Mouse (Mus musculus) midbrain, embryonic 15.5 days (tissue): ENCODE data around the gene Slc32a1. TPM values are rescaled to one million over a fixed set of nuclear protein-coding genes. Genes with fewer than 3 reads are reported as not detected.

ENCODE experiments used
- ATAC-seq: fragments of 200-750 bp; cut with Nextera tagmentation; replicated peaks from 2 replicates; pipeline ENCODE4 v1.8.0; 2017; ENCODE audit warnings: moderate TSS enrichment
- H3K27ac ChIP-seq: fragments of 300-500 bp; sonication (generic); 2 replicates; pipeline ENCODE4 v1.5.1; 2015; ENCODE audit warnings: mild to moderate bottlenecking, inconsistent platforms
- H3K27me3 ChIP-seq: fragments of 300-500 bp; sonication (generic); replicated peaks from 2 replicates; pipeline ENCODE4 v1.6.1; 2015; ENCODE audit warnings: inconsistent platforms
- H3K36me3 ChIP-seq: fragments of 300-500 bp; sonication (generic); replicated peaks from 2 replicates; pipeline ENCODE4 v1.6.1; 2015; ENCODE audit warnings: inconsistent platforms
- H3K4me1 ChIP-seq: fragments of 300-500 bp; sonication (generic); 2 replicates; pipeline ENCODE4 v1.6.1; 2015; ENCODE audit warnings: inconsistent platforms
- H3K4me2 ChIP-seq: fragments of 300-500 bp; sonication (generic); 2 replicates; pipeline ENCODE4 v1.6.1; 2015; ENCODE audit warnings: inconsistent platforms, mild to moderate bottlenecking, moderate library complexity
- H3K4me3 ChIP-seq: fragments of 300-500 bp; sonication (generic); 2 replicates; pipeline ENCODE4 v1.5.1; 2015; ENCODE audit warnings: mild to moderate bottlenecking, inconsistent platforms
- H3K9ac ChIP-seq: fragments of 300-500 bp; sonication (generic); 2 replicates; pipeline ENCODE4 v1.6.1; 2015; ENCODE audit warnings: mild to moderate bottlenecking, inconsistent platforms
- H3K9me3 ChIP-seq: fragments of 300-500 bp; sonication (generic); 2 replicates; pipeline ENCODE4 v1.6.1; 2016; ENCODE audit warnings: inconsistent platforms
- WGBS: fragments of 180-500 bp; shearing (Covaris S2); methylation state at CpG from one replicate; pipeline ENCODE4 v1.1.7; 2015; ENCODE audit warnings: mixed read lengths; 5-methylcytosine and 5-hydroxymethylcytosine counted together
- polyA plus RNA-seq: library from polyadenylated mRNA; unstranded; fragments of >200 nt; fragmentation: Nextera tagmentation; extraction: Ambion mirVana; gene quantifications from 2 replicates; pipeline ENCODE4 v1.2.1, GENCODE M21; 2015

Slc32a1 gene
- polyA plus RNA-seq = 9.8 and 10.5 TPM in 2 replicates

DNA sequence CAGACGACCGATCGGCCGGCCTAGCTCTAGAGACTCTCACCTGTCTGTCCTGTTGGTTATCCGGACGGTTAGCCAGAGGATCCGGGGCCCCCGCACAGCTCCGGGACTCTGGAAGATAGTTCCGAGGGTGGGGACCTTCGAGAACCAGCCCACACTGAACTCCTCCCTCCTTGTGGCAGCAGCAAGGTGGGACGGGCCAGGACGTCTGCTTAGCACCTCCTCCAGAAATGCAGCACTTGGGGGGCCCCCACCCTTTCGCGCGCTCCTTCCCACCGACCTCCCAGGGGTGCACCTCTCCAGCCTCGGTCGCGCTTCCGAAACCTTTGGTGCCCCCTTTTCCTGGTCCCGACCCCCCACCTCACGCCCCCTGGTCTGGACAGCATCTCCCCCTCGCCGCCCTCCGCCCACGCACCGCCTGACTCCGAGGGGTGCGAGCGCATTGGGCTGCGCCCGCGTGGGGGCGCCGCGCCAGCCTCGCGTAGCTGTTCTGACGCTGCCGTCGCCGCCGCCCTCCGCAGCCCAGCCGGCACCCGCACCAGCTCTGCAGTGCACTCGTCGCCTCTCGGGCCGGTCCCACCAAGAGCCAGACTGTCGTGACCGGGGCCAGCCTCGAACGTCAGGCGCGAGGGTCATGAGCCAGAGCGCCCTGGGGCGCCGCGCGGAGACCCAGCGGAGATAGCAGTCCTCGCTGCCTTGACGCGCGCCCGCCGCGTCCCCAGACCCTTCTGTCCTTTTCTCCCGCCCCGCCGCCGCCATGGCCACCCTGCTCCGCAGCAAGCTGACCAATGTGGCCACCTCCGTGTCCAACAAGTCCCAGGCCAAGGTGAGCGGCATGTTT, at the start of gene Slc32a1:
TSS of gene Slc32a1 (plus strand) at position 280 of the 838 bp plus-strand sequence.
- H3K27me3 ChIP-seq = peaks cover 48% of the 10 kb centered on the region

DNA sequence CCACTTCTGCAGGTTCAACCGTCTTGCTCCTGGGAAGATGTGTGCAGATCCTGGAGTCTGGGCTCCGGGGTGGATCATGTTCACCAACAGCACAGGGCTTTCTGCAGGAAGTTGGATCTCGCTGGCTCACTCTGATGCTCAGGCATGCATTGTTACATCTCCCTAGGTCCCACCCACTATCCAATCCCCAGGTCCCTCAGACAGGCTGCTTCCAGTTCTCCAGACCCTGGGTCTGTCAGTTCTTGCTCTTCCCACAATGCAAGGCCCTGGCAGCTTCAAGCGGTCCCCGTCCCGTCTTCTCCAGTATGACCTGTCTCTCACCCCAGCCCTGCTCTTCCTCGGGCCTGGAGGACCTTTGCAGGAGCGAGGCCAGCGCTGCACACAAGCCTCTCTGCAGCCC, 49.8 kb upstream of the Slc32a1 start:
- Histone ChIP-seq H3K4me3 (no peak overlapping the region), H3K9ac (no peak overlapping the region), H3K4me2 (peak overlapping the region; percentile 28), H3K4me1 (peaks cover 46% of the 10 kb centered on the region), H3K27ac (peak overlapping the region; percentile 93), H3K36me3 (no peaks in the 10 kb centered on the region), H3K9me3 (no peaks in the 10 kb centered on the region), H3K27me3 (no peaks in the 10 kb centered on the region)
- ATAC-seq = peak; percentile 37
- WGBS = 20% methylated on average over 9 of the region's 9 CpGs

More for the DNA sequence above, at the start of gene Slc32a1:
- H3K4me2 ChIP-seq = peak within 1 kb of the TSS; percentile 51
- no peaks in the 10 kb centered on the region for H3K9me3 ChIP-seq
- peak within 1 kb of the TSS; percentile 59 for H3K9ac ChIP-seq
- H3K36me3 ChIP-seq = no peaks in the 10 kb centered on the region
- under 1% methylated on average over 77 of the region's 77 CpGs for WGBS
- peak; percentile 72 for ATAC-seq
- H3K27ac ChIP-seq = peak within 1 kb of the TSS; percentile 89
- H3K4me3 ChIP-seq = peak within 1 kb of the TSS; percentile 50
- peaks cover 40% of the 10 kb centered on the region for H3K4me1 ChIP-seq

DNA sequence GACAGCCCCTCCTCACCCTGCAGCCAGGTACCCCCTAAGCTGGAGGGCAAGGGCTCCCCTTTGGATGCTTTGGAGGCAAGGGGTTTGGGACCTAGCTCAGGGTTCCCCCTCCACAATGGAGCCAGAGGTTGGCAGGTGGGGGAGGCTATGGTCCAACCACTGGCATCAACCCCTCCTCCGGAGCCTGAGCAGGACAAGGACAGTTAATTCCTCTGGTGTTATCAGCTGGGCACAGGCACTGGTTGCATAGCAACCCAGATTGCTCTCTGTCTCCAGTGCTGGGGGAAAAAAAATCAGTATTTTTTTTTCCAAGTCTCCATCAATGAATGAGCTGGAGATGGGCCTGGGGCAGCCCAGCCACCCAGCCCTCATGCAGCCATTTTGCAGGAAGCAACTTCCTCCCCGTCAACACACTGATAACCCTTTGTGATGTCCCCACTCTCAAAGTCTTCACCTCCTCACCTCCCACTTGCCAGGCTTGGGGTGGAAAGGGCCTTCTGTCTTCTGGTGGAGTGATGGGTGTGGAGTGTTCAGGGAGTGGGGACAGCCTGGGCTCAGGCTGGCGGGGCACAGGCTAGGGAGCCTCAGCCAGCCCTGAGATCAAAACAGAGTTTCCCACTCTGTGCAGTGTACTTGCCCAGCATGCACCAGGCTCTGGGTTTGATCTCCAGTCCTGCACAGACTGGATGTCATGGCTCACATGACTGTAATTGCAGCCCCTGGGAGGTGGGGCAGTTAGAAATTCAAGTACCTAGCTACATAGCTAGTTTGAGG, 49.0 kb upstream of the Slc32a1 start:
- no peaks in the 10 kb centered on the region for H3K36me3 ChIP-seq
- no peaks in the 10 kb centered on the region for H3K9me3 ChIP-seq
- peak overlapping the region; percentile 28 for H3K4me2 ChIP-seq
- ATAC-seq = peak; percentile 89
- no peak overlapping the region for H3K4me3 ChIP-seq
- peaks cover 43% of the 10 kb centered on the region for H3K4me1 ChIP-seq
- 23% methylated on average over 3 of the region's 3 CpGs for WGBS
- H3K9ac ChIP-seq = peak overlapping the region; percentile 5; the same call in 1 of the 2 replicates
- no peaks in the 10 kb centered on the region for H3K27me3 ChIP-seq
- peak overlapping the region; percentile 93 for H3K27ac ChIP-seq

DNA sequence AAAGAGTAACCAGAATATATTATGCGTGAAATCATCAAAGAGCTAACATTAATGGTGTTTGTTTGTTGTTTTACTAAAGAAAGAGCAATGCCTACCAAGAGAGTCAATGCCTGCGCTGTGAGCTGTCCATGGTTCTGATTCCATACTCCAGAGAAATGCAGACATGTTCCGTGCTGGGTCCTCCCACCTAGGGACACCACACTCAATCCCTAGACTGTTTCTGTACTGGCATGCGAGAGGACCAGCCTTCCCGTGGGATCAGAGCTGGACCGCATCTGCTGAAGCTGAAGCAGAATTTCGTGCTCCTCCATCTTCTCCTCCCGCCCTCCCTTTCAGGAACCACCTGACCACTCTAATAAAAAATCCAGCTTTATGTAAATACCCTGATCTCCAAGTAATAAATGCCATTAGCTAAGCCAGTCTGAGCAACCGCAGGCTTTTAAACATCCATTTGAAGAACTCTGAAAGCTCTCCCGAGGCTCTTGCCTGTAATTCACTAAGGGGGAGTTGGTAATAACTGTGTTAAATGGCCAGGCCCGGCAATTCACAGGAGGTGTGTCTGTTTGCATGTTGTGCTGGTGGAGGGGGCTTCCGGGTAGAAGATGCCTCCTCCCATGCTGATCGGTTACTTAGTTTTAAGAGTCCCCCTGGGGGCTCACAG, 40.0 kb upstream of the Slc32a1 start:
- Histone ChIP-seq H3K4me2 (no peak overlapping the region), H3K27me3 (no peaks in the 10 kb centered on the region), H3K9ac (no peak overlapping the region), H3K27ac (0 out of 2 replicates have a peak overlapping the region, but pooled peaks have one; percentile 56), H3K4me1 (peaks cover 24% of the 10 kb centered on the region), H3K9me3 (no peaks in the 10 kb centered on the region), H3K36me3 (no peaks in the 10 kb centered on the region), H3K4me3 (no peak overlapping the region)
- WGBS = 19% methylated on average over 13 of the region's 13 CpGs
- peak; percentile 38; the same call in 1 of the 2 replicates for ATAC-seq

GRCm38 (mm10) chr2:158579979-158580378, 30.6 kb upstream of the Slc32a1 start:
- 35% methylated on average over 4 of the region's 4 CpGs for WGBS
- H3K27ac ChIP-seq = no peak overlapping the region
- no peaks in the 10 kb centered on the region for H3K27me3 ChIP-seq
- H3K4me1 ChIP-seq = peaks cover 9% of the 10 kb centered on the region
- H3K9me3 ChIP-seq = no peaks in the 10 kb centered on the region
- H3K4me2 ChIP-seq = no peak overlapping the region
- H3K9ac ChIP-seq = no peak overlapping the region
- H3K4me3 ChIP-seq = no peak overlapping the region
- no peak for ATAC-seq
- H3K36me3 ChIP-seq = no peaks in the 10 kb centered on the region

- H3K27me3 ChIP-seq = no peaks in the 10 kb centered on the region
- H3K4me1 ChIP-seq = peaks cover 24% of the 10 kb centered on the region
- no peak overlapping the region for H3K9ac ChIP-seq
- ATAC-seq = no peak
- 11% methylated on average over 12 of the region's 12 CpGs for WGBS
- H3K4me2 ChIP-seq = no peak overlapping the region
- H3K27ac ChIP-seq = 0 out of 2 replicates have a peak overlapping the region, but pooled peaks have one; percentile 38
- no peaks in the 10 kb centered on the region for H3K36me3 ChIP-seq
- H3K4me3 ChIP-seq = no peak overlapping the region
- H3K9me3 ChIP-seq = no peaks in the 10 kb centered on the region
Observed at GRCm38 (mm10) chr2:158584621-158585358, 25.8 kb upstream of the Slc32a1 start.

DNA sequence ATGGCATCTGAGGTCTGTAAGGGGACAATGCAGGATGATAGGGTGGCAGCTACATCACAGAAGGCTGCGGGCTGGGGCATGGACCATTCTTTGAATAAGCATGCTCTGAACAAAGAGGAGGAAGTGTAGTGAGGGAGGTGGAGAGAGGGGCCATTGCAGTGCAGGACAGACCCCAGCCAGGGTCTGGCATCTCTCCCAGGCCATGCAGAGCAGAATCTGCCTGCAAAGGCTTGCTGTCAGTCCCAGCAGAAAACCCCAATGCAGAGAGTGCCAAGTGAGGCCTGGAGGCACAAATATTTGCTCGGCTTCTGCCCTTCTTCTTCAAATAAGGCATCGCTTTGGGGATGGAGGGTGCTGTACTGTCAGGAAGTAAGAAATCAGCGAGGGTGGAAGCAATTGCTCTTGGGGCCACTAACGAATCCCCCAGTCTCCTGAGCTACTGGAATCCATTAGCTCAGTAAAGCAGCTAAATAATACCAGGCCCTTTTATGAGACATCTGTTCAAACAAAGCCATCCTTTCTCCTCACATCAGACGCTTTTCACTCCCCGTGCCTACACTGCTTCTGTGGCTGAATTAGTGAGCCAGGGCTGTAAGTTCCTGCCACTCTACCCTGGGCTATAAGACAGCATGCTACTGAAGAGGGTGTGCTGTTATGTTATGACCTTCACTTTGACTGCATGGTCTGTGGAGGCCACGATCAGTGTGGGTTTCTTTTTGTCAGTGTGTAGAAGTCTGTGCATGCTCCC, 21.9 kb upstream of the Slc32a1 start:
- Histone ChIP-seq H3K27ac (peak overlapping the region; percentile 68), H3K36me3 (no peaks in the 10 kb centered on the region), H3K4me3 (no peak overlapping the region), H3K4me2 (no peak overlapping the region), H3K9me3 (no peaks in the 10 kb centered on the region), H3K4me1 (peaks cover 22% of the 10 kb centered on the region), H3K27me3 (no peaks in the 10 kb centered on the region), H3K9ac (no peak overlapping the region)
- peak; percentile 59 for ATAC-seq
- 21% methylated on average over 8 of the region's 8 CpGs for WGBS

DNA sequence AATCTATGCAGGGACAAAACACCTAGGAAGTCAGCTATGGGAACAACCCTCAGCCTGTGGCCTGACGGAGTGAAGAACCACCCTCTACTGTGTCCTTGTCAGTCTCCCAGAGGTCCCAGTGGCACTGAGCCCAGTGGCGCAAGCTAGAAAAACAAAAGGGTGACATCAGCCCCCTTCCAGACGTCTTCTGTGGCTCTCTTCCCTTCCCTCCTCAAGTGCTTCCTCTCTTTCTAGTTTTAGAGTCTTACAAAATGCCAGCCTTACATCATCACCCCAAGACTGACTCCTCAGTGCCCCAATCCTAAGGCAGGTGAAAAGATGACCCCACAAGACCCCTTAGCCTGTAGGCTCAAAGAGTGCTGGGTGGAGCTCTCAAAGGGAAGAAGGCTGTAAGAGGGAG, 20.1 kb upstream of the Slc32a1 start:
- Histone ChIP-seq H3K27me3 (no peaks in the 10 kb centered on the region), H3K9me3 (no peaks in the 10 kb centered on the region), H3K27ac (no peak overlapping the region), H3K4me2 (no peak overlapping the region), H3K4me1 (peaks cover 23% of the 10 kb centered on the region), H3K9ac (no peak overlapping the region), H3K36me3 (no peaks in the 10 kb centered on the region), H3K4me3 (no peak overlapping the region)
- WGBS = 61% methylated on average over 3 of the region's 3 CpGs
- ATAC-seq = no peak

GRCm38 (mm10) chr2:158591286-158591685, 19.3 kb upstream of the Slc32a1 start:
- no peak overlapping the region for H3K9ac ChIP-seq
- H3K4me3 ChIP-seq = no peak overlapping the region
- H3K36me3 ChIP-seq = no peaks in the 10 kb centered on the region
- peak; percentile 48; the same call in 1 of the 2 replicates for ATAC-seq
- no peak overlapping the region for H3K27ac ChIP-seq
- no peak overlapping the region for H3K4me2 ChIP-seq
- no peaks in the 10 kb centered on the region for H3K9me3 ChIP-seq
- WGBS = 44% methylated on average over 5 of the region's 5 CpGs
- no peaks in the 10 kb centered on the region for H3K27me3 ChIP-seq
- H3K4me1 ChIP-seq = peaks cover 28% of the 10 kb centered on the region

DNA sequence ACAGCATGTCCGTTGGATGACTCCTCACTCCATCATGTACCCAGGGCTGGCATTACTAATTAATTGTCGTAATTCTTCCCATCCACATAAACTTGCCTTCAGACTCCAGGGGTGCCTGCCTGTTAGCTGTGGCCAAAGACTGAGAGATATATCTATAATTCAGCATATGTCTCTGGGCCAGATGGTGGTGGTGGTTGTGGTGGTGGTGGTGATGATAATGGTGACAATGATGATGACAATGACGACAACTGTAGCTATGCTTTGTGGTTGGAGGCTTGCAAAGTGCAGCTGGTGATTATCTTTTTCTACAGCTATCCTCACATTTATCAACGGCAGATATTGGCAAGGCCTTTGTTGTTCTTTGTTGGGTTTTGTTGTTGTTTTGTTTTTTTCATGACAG, 17.2 kb upstream of the Slc32a1 start:
- ATAC-seq = no peak

DNA sequence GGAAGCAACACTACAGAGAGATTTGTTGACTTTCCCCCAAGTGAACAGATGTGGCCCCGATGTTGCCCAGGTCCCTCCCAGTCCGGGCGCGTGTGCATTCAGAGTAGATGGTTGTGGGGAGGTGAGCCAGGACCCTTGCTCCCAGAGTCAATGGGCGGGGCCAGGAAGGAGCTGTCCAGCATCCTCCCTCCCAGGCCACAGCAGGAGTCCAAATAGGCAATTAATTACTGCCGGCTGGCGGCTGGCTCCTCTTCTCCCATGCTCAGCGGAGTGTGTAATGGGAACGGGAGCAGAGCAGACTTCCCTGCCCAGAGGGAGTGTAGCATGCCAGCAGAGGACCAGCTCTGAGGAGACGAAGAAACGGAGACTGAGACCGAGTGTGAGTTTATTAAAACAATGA, 15.5 kb upstream of the Slc32a1 start:
- no peak overlapping the region for H3K4me3 ChIP-seq
- WGBS = 0% methylated on average over 12 of the region's 12 CpGs

More for the DNA sequence above, 17.2 kb upstream of the Slc32a1 start:
- no peaks in the 10 kb centered on the region for H3K27me3 ChIP-seq
- WGBS = 89% methylated on average over 4 of the region's 4 CpGs
- H3K36me3 ChIP-seq = no peaks in the 10 kb centered on the region
- H3K4me2 ChIP-seq = no peak overlapping the region
- H3K4me3 ChIP-seq = no peak overlapping the region
- no peak overlapping the region for H3K9ac ChIP-seq
- H3K9me3 ChIP-seq = no peaks in the 10 kb centered on the region
- peaks cover 24% of the 10 kb centered on the region for H3K4me1 ChIP-seq
- H3K27ac ChIP-seq = no peak overlapping the region

More for the DNA sequence above, 15.5 kb upstream of the Slc32a1 start:
- Histone ChIP-seq H3K4me2 (peak overlapping the region; percentile 37), H3K36me3 (no peaks in the 10 kb centered on the region), H3K9ac (peak overlapping the region; percentile 3; the same call in 1 of the 2 replicates), H3K27me3 (no peaks in the 10 kb centered on the region), H3K9me3 (no peaks in the 10 kb centered on the region), H3K27ac (peak overlapping the region; percentile 65), H3K4me1 (peaks cover 24% of the 10 kb centered on the region)
- peak; percentile 59; the same call in 1 of the 2 replicates for ATAC-seq
